Mouse (Mus musculus) MEL-GATA-1-ER (cell line): ENCODE measurements at regions not wholly inside any gene's neighbourhood (a gene's known extent, or its start where the extent isn't known, plus 50 kb on each side); places are given as distances from the start of the nearest gene placed in this dataset.

Source experiments
- DNase-seq: peaks from one replicate; pipeline ENCODE4 v3.0.0-alpha.2; 2012; ENCODE audit warnings: low read depth; ENCODE audit errors: extremely low read depth

- DNase-seq, result no peak
These were observed 99.4 kb upstream of the Gpr12 start for GRCm38 (mm10) chr5:146684429-146684828.

- no peak for DNase-seq
These were observed 98.5 kb upstream of the Gpr12 start for GRCm38 (mm10) chr5:146683554-146683953.

GRCm38 (mm10) chr5:146682893-146683292 lies 97.9 kb upstream of the Gpr12 start:
- DNase-seq, result no peak

GRCm38 (mm10) chr5:146681512-146681911 lies 96.5 kb upstream of the Gpr12 start:
- DNase-seq, result no peak

GRCm38 (mm10) chr5:146679198-146679681 lies 94.2 kb upstream of the Gpr12 start:
- no peak for DNase-seq

- no peak for DNase-seq
These were observed 93.7 kb upstream of the Gpr12 start for GRCm38 (mm10) chr5:146678775-146679170.

GRCm38 (mm10) chr5:146678049-146678774 lies 93.2 kb upstream of the Gpr12 start:
- no peak for DNase-seq

GRCm38 (mm10) chr5:146677151-146677515 lies 92.1 kb upstream of the Gpr12 start:
- no peak for DNase-seq

GRCm38 (mm10) chr5:146676470-146677150 lies 91.6 kb upstream of the Gpr12 start:
- peak; percentile 55 for DNase-seq

- DNase-seq, result no peak
These were observed 90.8 kb upstream of the Gpr12 start for GRCm38 (mm10) chr5:146675887-146676277.

- DNase-seq, result peak; percentile 90
These were observed 90.2 kb upstream of the Gpr12 start for GRCm38 (mm10) chr5:146675006-146675886.

GRCm38 (mm10) chr5:146661751-146662150 lies 76.7 kb upstream of the Gpr12 start:
- no peak for DNase-seq

- DNase-seq, result no peak
These were observed 72.2 kb upstream of the Gpr12 start for GRCm38 (mm10) chr5:146657228-146657627.

- no peak for DNase-seq
These were observed 70.4 kb upstream of the Gpr12 start for GRCm38 (mm10) chr5:146655394-146655793.

- no peak for DNase-seq
These were observed 68.8 kb upstream of the Gpr12 start for GRCm38 (mm10) chr5:146653686-146654450.

- DNase-seq, result no peak
These were observed 67.8 kb upstream of the Gpr12 start for GRCm38 (mm10) chr5:146652874-146653273.

- no peak for DNase-seq
These were observed 63.6 kb upstream of the Gpr12 start for GRCm38 (mm10) chr5:146648519-146649060.

GRCm38 (mm10) chr5:146647628-146648380 lies 62.8 kb upstream of the Gpr12 start:
- no peak for DNase-seq

- no peak for DNase-seq
These were observed 59.5 kb upstream of the Gpr12 start for GRCm38 (mm10) chr5:146644499-146644898.

GRCm38 (mm10) chr5:146641931-146642330 lies 56.9 kb upstream of the Gpr12 start:
- no peak for DNase-seq
